Mouse (Mus musculus) midbrain, postnatal 0 days (tissue): ENCODE results near the gene Cox5b. TPM values are rescaled to one million over a fixed set of nuclear protein-coding genes. Genes with fewer than 3 reads are reported as not detected.
"Not testable (repeated sequence)": the region's sequence is repeated elsewhere in the genome, so short reads cannot be mapped to it uniquely, and the experiment has no call there.

Source experiments
- ATAC-seq: fragments of 200-750 bp; cut with Nextera tagmentation; 2 replicates; pipeline ENCODE4 v1.8.0; 2017; ENCODE audit warnings: moderate number of reproducible peaks, mild to moderate bottlenecking, moderate TSS enrichment, moderate library complexity; ENCODE audit not compliant: low FRiP score
- DNase-seq: peaks from one replicate; pipeline ENCODE4 v3.0.0-alpha.2; 2015; ENCODE audit warnings: low spot score
- H3K27ac ChIP-seq: fragments of 300-500 bp; sonication (generic); 2 replicates; pipeline ENCODE4 v1.5.1; 2014; ENCODE audit warnings: low read depth, mild to moderate bottlenecking, low read length, mixed read lengths
- H3K27me3 ChIP-seq: fragments of 300-500 bp; sonication (generic); 2 replicates; pipeline ENCODE4 v1.6.1; 2014; ENCODE audit warnings: low read length, control low read depth, mixed read lengths; ENCODE audit not compliant: insufficient read depth
- H3K36me3 ChIP-seq: fragments of 300-500 bp; sonication (generic); 2 replicates; pipeline ENCODE4 v1.6.1; 2014; ENCODE audit warnings: low read length, control low read depth, mixed read lengths; ENCODE audit not compliant: insufficient read depth
- H3K4me1 ChIP-seq: fragments of 300-500 bp; sonication (generic); 2 replicates; pipeline ENCODE4 v1.6.1; 2014; ENCODE audit warnings: mild to moderate bottlenecking, control low read depth, antibody characterized with exemption, low read length, mixed read lengths; ENCODE audit not compliant: insufficient read depth
- H3K4me2 ChIP-seq: fragments of 300-500 bp; sonication (generic); 2 replicates; pipeline ENCODE4 v1.6.1; 2014; ENCODE audit warnings: low read depth, mild to moderate bottlenecking, low read length, mixed read lengths; ENCODE audit not compliant: poor library complexity, severe bottlenecking
- H3K4me3 ChIP-seq: fragments of 300-500 bp; sonication (generic); 2 replicates; pipeline ENCODE4 v1.5.1; 2014; ENCODE audit warnings: low read depth, mild to moderate bottlenecking, low read length, moderate library complexity
- H3K9ac ChIP-seq: fragments of 300-500 bp; sonication (generic); replicated peaks from 2 replicates; pipeline ENCODE4 v1.6.1; 2014; ENCODE audit warnings: mild to moderate bottlenecking, low read length, moderate library complexity, mixed read lengths; ENCODE audit not compliant: poor library complexity, severe bottlenecking
- H3K9me3 ChIP-seq: fragments of 300-500 bp; sonication (generic); 2 replicates; pipeline ENCODE4 v1.6.1; 2016; ENCODE audit warnings: low read length, control low read depth
- CTCF ChIP-seq: IDR thresholded peaks from 2 replicates; pipeline ENCODE4 v1.5.1; 2016; ENCODE audit warnings: antibody characterized with exemption, mild to moderate bottlenecking
- WGBS: fragments of 180-500 bp; shearing (Covaris S2); extraction: QIAGEN DNeasy Blood & Tissue Kit; methylation state at CpG from one replicate; pipeline ENCODE4 v1.1.7; 2014; 5-methylcytosine and 5-hydroxymethylcytosine counted together
- polyA plus RNA-seq: library from polyadenylated mRNA; unstranded; fragments of >200 nt; fragmentation: Nextera tagmentation; extraction: Ambion mirVana; gene quantifications from 2 replicates; pipeline ENCODE4 v1.2.1, GENCODE M21; 2015
- total RNA-seq: library from RNA; depleted of rRNA; stranded (reverse); fragments of >200 nt; gene quantifications from 2 replicates; pipeline ENCODE4 v1.2.3, GENCODE M21; 2014

Gene Cox5b
- total and polyA plus RNA-seq, 2 experiments from 2014 or later: 362 to 835 TPM

- no peak for DNase-seq
- Histone ChIP-seq H3K9ac (no peak overlapping the region), H3K36me3 (no peaks in the 10 kb centered on the region), H3K4me3 (no peak overlapping the region), H3K4me2 (no peak overlapping the region), H3K4me1 (no peaks in the 10 kb centered on the region), H3K9me3 (no peaks in the 10 kb centered on the region), H3K27me3 (no peaks in the 10 kb centered on the region), H3K27ac (no peak overlapping the region)
- no peak for TF ChIP-seq CTCF
- WGBS: 92% methylated on average over 3 of the region's 3 CpGs
- ATAC-seq: no peak
Observed at GRCm38 (mm10) chr1:36656233-36656632, 35.0 kb upstream of the Cox5b start.

- ATAC-seq (no peak), DNase-seq (no peak)
- no peaks in the 10 kb centered on the region for H3K4me1 ChIP-seq
- no peaks in the 10 kb centered on the region for H3K9me3 ChIP-seq
- 82% methylated on average over 4 of the region's 4 CpGs for WGBS
- no peak overlapping the region for H3K9ac ChIP-seq
- TF ChIP-seq CTCF: no peak
- H3K36me3 ChIP-seq: no peaks in the 10 kb centered on the region
- H3K4me2 ChIP-seq: no peak overlapping the region
- no peaks in the 10 kb centered on the region for H3K27me3 ChIP-seq
- H3K27ac ChIP-seq: no peak overlapping the region
- H3K4me3 ChIP-seq: no peak overlapping the region
Observed at GRCm38 (mm10) chr1:36657658-36658415, 33.4 kb upstream of the Cox5b start.

- no peak for ATAC-seq
- no peak for TF ChIP-seq CTCF
Observed at GRCm38 (mm10) chr1:36658621-36659399, 32.4 kb upstream of the Cox5b start.

GRCm38 (mm10) chr1:36664457-36664856 lies 26.8 kb upstream of the Cox5b start:
- peak; percentile 65 for TF ChIP-seq CTCF
- 76% methylated on average over 4 of the region's 4 CpGs for WGBS
- DNase-seq: peak; percentile 37
- Histone ChIP-seq H3K9me3 (no peaks in the 10 kb centered on the region), H3K4me3 (no peak overlapping the region), H3K4me1 (no peaks in the 10 kb centered on the region), H3K27me3 (no peaks in the 10 kb centered on the region), H3K9ac (no peak overlapping the region), H3K4me2 (no peak overlapping the region), H3K36me3 (no peaks in the 10 kb centered on the region), H3K27ac (no peak overlapping the region)
- ATAC-seq: no peak

More at GRCm38 (mm10) chr1:36658621-36659399, 32.4 kb upstream of the Cox5b start:
- Histone ChIP-seq H3K27me3 (no peaks in the 10 kb centered on the region), H3K9me3 (no peaks in the 10 kb centered on the region), H3K27ac (no peak overlapping the region), H3K9ac (no peak overlapping the region), H3K4me3 (no peak overlapping the region), H3K4me1 (no peaks in the 10 kb centered on the region), H3K36me3 (no peaks in the 10 kb centered on the region), H3K4me2 (no peak overlapping the region)
- 81% methylated on average over 7 of the region's 7 CpGs for WGBS
- DNase-seq: no peak

- Histone ChIP-seq H3K27ac (no peak overlapping the region), H3K4me2 (no peak overlapping the region), H3K27me3 (no peaks in the 10 kb centered on the region), H3K4me3 (no peak overlapping the region), H3K9me3 (no peaks in the 10 kb centered on the region), H3K9ac (no peak overlapping the region), H3K4me1 (no peaks in the 10 kb centered on the region), H3K36me3 (no peaks in the 10 kb centered on the region)
- TF ChIP-seq CTCF: no peak
- WGBS: 71% methylated on average over 11 of the region's 11 CpGs
- ATAC-seq (no peak), DNase-seq (no peak)
Observed at GRCm38 (mm10) chr1:36665165-36665723, 26.0 kb upstream of the Cox5b start.

- WGBS: 67% methylated on average over 4 of the region's 4 CpGs
- H3K27me3 ChIP-seq: no peaks in the 10 kb centered on the region
- DNase-seq (no peak), ATAC-seq (no peak)
- no peak for TF ChIP-seq CTCF
- H3K4me2 ChIP-seq: no peak overlapping the region
- H3K9me3 ChIP-seq: no peaks in the 10 kb centered on the region
- no peak overlapping the region for H3K9ac ChIP-seq
- no peak overlapping the region for H3K27ac ChIP-seq
- H3K4me3 ChIP-seq: no peak overlapping the region
- H3K36me3 ChIP-seq: no peaks in the 10 kb centered on the region
- H3K4me1 ChIP-seq: no peaks in the 10 kb centered on the region
Observed at GRCm38 (mm10) chr1:36665934-36666333, 25.3 kb upstream of the Cox5b start.

GRCm38 (mm10) chr1:36668007-36668406 lies 23.2 kb upstream of the Cox5b start:
- H3K27me3 ChIP-seq, H3K9ac ChIP-seq, H3K36me3 ChIP-seq, ATAC-seq, H3K9me3 ChIP-seq, H3K4me3 ChIP-seq, H3K4me2 ChIP-seq, DNase-seq, H3K4me1 ChIP-seq, H3K27ac ChIP-seq: not testable (repeated sequence)
- WGBS: 77% methylated on average over 4 of the region's 4 CpGs
